Mouse (Mus musculus) limb, embryonic 12.5 days (tissue): ENCODE measurements at regions not wholly inside any gene's neighbourhood (a gene's known extent, or its start where the extent isn't known, plus 50 kb on each side); places are given as distances from the start of the nearest gene placed in this dataset.

Source experiments
- ATAC-seq: fragments of 200-750 bp; cut with Nextera tagmentation; 2 replicates; pipeline ENCODE4 v1.8.0; 2017; ENCODE audit warnings: low read depth, moderate TSS enrichment; ENCODE audit not compliant: insufficient number of reproducible peaks, insufficient read depth, low FRiP score, low TSS enrichment
- H3K27ac ChIP-seq: fragments of 300-500 bp; sonication (generic); 2 replicates; pipeline ENCODE4 v1.5.1; 2016; ENCODE audit warnings: mild to moderate bottlenecking, moderate library complexity
- H3K27me3 ChIP-seq: fragments of 300-500 bp; sonication (generic); 2 replicates; pipeline ENCODE4 v1.6.1; 2016; ENCODE audit warnings: mild to moderate bottlenecking, moderate library complexity
- H3K36me3 ChIP-seq: fragments of 300-500 bp; sonication (generic); 2 replicates; pipeline ENCODE4 v1.6.1; 2016; ENCODE audit warnings: mild to moderate bottlenecking, moderate library complexity
- H3K4me1 ChIP-seq: fragments of 300-500 bp; sonication (generic); replicated peaks from 2 replicates; pipeline ENCODE4 v1.6.1; 2016
- H3K4me2 ChIP-seq: fragments of 300-500 bp; sonication (generic); 2 replicates; pipeline ENCODE4 v1.6.1; 2016; ENCODE audit warnings: mild to moderate bottlenecking, moderate library complexity
- H3K4me3 ChIP-seq: fragments of 300-500 bp; sonication (generic); replicated peaks from 2 replicates; pipeline ENCODE4 v1.5.1; 2016; ENCODE audit warnings: mild to moderate bottlenecking
- H3K9ac ChIP-seq: fragments of 300-500 bp; sonication (generic); replicated peaks from 2 replicates; pipeline ENCODE4 v1.6.1; 2016; ENCODE audit warnings: mild to moderate bottlenecking, moderate library complexity
- H3K9me3 ChIP-seq: fragments of 300-500 bp; sonication (generic); 2 replicates; pipeline ENCODE4 v1.6.1; 2016; ENCODE audit warnings: mild to moderate bottlenecking, moderate library complexity
- WGBS: fragments of 180-500 bp; shearing (Covaris S2); methylation state at CpG from one replicate; pipeline ENCODE4 v1.1.7; 2016; 5-methylcytosine and 5-hydroxymethylcytosine counted together

DNA sequence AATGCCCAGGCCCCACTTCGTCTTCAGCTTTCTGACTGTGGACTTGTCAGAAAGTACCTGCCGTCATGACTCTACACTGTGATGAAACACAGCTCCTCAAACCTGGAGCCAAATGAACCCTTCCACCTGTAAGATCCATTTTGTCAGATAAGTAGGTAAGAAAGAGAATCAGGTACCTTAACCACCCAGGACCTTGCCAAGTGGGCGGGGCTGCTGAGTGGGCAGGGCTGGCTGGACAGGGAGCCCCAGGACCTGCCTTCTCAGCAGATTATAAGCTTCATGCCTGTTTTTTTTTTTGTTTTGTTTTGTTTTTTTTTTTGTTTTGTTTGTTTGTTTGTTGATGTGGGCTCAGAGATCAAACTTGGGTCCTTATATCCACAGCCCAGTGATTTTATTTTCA is 311.8 kb upstream of the Pabpc6 start:
- H3K36me3 ChIP-seq = no peaks in the 10 kb centered on the region
- peaks cover 5% of the 10 kb centered on the region; the same call in 1 of the 2 replicates for H3K27me3 ChIP-seq
- ATAC-seq = no peak
- peaks cover 3% of the 10 kb centered on the region; the same call in 1 of the 2 replicates for H3K9me3 ChIP-seq
- H3K4me2 ChIP-seq = no peak overlapping the region
- no peak overlapping the region for H3K9ac ChIP-seq
- no peaks in the 10 kb centered on the region for H3K4me1 ChIP-seq
- 82% methylated on average over 3 of the region's 3 CpGs for WGBS
- no peak overlapping the region for H3K4me3 ChIP-seq
- H3K27ac ChIP-seq = no peak overlapping the region

DNA sequence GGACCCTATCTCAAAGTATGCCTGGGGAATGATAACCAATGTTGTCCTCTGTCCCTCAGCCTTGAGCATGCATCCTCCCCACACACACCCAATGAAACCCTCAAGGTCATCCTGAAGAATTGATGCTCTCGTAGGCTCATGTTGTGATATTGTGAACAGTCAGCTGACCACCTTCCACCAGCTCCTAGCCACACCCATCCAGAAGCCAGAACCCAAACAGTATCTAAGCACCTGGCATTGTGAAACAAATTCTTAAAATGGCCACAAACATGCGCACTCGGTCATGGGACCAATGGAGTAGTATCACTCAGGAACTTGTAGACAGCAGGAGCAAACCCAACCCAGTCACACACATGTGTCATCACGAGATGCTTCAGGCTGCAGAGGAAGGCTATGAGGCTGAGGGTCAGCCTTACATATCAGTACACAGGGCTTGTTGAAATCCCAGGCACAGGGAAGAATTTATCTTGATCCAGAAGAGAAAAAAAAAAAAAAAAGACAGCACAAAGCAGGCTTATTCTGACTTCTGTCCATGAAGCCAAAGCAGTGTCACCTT is 307.4 kb upstream of the Pabpc6 start:
- Histone ChIP-seq H3K9me3 (no peaks in the 10 kb centered on the region), H3K4me2 (no peak overlapping the region), H3K4me3 (no peak overlapping the region), H3K27ac (no peak overlapping the region), H3K27me3 (peaks cover 5% of the 10 kb centered on the region; the same call in 1 of the 2 replicates), H3K9ac (no peak overlapping the region), H3K36me3 (no peaks in the 10 kb centered on the region), H3K4me1 (no peaks in the 10 kb centered on the region)
- 93% methylated on average over 4 of the region's 4 CpGs for WGBS
- ATAC-seq = no peak

DNA sequence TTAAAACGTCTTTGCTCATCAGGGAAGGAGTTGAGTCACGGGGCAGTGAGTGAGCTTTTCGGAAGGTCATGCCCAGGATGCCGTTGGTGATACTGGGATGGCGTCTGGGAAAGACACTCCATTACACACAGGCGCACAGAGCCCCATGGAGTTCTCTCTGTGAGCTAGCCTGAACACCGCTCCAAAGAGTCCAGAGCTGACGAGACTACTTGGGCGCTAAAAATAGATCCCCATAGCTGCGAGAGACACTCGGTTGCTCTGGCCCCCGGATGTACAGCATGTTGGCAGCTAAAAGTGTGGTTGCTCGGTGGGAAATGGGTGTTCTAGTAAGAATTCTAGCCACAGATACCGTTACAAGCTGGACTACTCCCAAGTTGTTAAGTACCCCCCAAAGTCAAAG is 306.5 kb upstream of the Pabpc6 start:
- no peak overlapping the region for H3K9ac ChIP-seq
- H3K27me3 ChIP-seq = peaks cover 5% of the 10 kb centered on the region; the same call in 1 of the 2 replicates
- H3K4me2 ChIP-seq = no peak overlapping the region
- WGBS = 88% methylated on average over 14 of the region's 14 CpGs
- no peak for ATAC-seq
- no peak overlapping the region for H3K4me3 ChIP-seq
- no peaks in the 10 kb centered on the region for H3K4me1 ChIP-seq
- no peaks in the 10 kb centered on the region for H3K36me3 ChIP-seq
- H3K27ac ChIP-seq = no peak overlapping the region
- H3K9me3 ChIP-seq = no peaks in the 10 kb centered on the region

DNA sequence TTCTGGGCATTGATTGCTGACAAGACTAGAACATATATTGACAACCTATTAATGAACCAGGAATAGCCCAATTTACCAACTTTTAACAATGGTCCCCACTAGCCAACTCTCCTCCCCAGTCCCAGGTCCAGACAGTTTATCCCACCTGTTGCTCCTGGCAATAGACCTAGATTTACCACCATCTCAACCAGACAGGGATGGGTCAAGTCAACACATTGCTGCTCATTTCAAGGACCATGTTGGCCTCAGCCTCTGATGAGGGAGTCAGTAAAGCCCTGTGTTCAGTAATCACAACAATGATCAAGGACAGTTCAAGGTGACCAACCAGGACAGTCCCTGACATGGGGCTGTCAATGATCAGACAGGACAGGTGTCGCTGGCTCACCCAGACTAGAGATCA is 305.6 kb upstream of the Pabpc6 start:
- no peak overlapping the region for H3K4me3 ChIP-seq
- no peak for ATAC-seq
- H3K9ac ChIP-seq = no peak overlapping the region
- H3K4me1 ChIP-seq = no peaks in the 10 kb centered on the region
- H3K36me3 ChIP-seq = no peaks in the 10 kb centered on the region
- peaks cover 5% of the 10 kb centered on the region; the same call in 1 of the 2 replicates for H3K27me3 ChIP-seq
- H3K27ac ChIP-seq = no peak overlapping the region
- 92% methylated on average over 1 of the region's 1 CpGs for WGBS
- no peaks in the 10 kb centered on the region for H3K9me3 ChIP-seq
- H3K4me2 ChIP-seq = no peak overlapping the region

DNA sequence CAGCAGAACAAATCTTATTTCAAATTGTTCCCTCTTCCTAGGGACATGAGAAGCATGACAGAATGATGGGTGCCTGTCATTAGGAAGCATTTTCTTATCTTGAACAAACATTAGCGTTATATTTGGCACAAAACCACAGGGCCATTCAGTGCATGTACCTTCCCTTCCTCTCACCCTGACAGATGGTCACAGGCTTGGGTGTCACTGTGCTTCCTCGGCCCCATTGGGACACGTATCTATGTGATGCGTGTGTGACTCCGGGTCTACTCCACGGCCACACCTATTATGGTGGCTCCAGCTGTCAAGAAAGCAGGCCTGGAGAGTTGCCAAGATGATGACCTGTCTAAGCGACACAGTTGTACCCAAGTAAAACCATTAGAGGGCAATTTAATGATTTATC is 298.5 kb upstream of the Pabpc6 start:
- ATAC-seq = no peak
- WGBS = 81% methylated on average over 7 of the region's 7 CpGs
- H3K9ac ChIP-seq = no peak overlapping the region
- H3K4me2 ChIP-seq = no peak overlapping the region
- no peak overlapping the region for H3K4me3 ChIP-seq
- 0 out of 2 replicates have a peak, but pooled peaks cover 3% of the 10 kb centered on the region for H3K4me1 ChIP-seq
- H3K36me3 ChIP-seq = no peaks in the 10 kb centered on the region
- H3K27me3 ChIP-seq = peaks cover 3% of the 10 kb centered on the region; the same call in 1 of the 2 replicates
- H3K27ac ChIP-seq = no peak overlapping the region
- H3K9me3 ChIP-seq = no peaks in the 10 kb centered on the region

DNA sequence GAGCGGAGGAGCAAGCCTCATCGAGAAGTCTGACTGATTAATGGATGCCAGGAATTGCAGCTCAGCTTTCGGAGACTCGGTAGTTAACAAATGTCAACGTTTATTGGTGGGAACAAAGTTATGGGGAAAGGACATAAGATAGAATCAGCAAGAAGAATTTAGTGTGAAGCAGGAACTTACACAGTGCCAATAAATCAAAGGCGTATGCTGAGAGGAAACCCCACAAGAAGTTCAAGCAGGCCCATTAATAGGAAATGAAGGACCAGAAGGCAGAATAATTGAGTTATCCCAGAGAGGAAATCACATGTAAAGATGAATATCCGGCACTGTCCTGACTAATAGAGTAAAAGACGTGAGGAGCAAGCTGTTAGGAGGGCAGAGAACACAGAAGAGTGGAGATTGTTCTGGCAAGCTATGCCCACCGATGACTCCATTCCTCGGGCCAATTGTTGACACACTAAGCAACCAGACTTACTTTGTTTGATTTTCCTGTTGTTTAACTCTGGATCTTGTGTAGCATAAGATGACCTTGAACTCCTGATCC is 293.4 kb upstream of the Pabpc6 start:
- Histone ChIP-seq H3K27ac (no peak overlapping the region), H3K4me3 (no peak overlapping the region), H3K9me3 (no peaks in the 10 kb centered on the region), H3K4me2 (no peak overlapping the region), H3K4me1 (0 out of 2 replicates have a peak, but pooled peaks cover 3% of the 10 kb centered on the region), H3K36me3 (no peaks in the 10 kb centered on the region), H3K9ac (no peak overlapping the region), H3K27me3 (peaks cover 6% of the 10 kb centered on the region; the same call in 1 of the 2 replicates)
- 43% methylated on average over 10 of the region's 10 CpGs for WGBS
- no peak for ATAC-seq

GRCm38 (mm10) chr17:9948985-9949667 is 279.6 kb upstream of the Pabpc6 start:
- no peak overlapping the region for H3K4me2 ChIP-seq
- no peaks in the 10 kb centered on the region for H3K4me1 ChIP-seq
- no peaks in the 10 kb centered on the region for H3K36me3 ChIP-seq
- no peak overlapping the region for H3K9ac ChIP-seq
- WGBS = 77% methylated on average over 3 of the region's 3 CpGs
- H3K27ac ChIP-seq = no peak overlapping the region
- no peaks in the 10 kb centered on the region for H3K9me3 ChIP-seq
- no peaks in the 10 kb centered on the region for H3K27me3 ChIP-seq
- ATAC-seq = no peak
- no peak overlapping the region for H3K4me3 ChIP-seq

DNA sequence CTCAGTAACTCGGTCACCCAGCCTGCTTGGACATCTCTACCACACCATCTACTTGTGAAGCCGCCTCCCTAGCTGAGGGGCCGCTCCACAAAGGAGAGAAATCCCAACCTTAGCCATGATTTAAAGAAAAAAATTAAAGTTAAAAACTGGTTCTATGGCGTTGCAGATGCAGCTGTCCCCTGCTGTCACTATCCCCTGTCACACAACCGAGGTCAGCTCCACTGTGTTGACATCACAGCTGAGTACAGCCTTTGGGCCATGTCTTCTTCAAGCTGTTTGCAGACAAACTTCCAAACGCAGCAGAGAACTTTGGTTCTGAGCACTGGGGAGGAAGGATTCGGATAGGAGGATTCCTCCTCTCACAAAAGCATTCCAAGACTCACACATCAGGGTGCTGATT is 278.1 kb upstream of the Pabpc6 start:
- no peaks in the 10 kb centered on the region for H3K4me1 ChIP-seq
- no peak overlapping the region for H3K9ac ChIP-seq
- WGBS = 81% methylated on average over 7 of the region's 7 CpGs
- H3K9me3 ChIP-seq = no peaks in the 10 kb centered on the region
- no peak overlapping the region for H3K27ac ChIP-seq
- H3K4me3 ChIP-seq = no peak overlapping the region
- no peak overlapping the region for H3K4me2 ChIP-seq
- ATAC-seq = no peak
- no peaks in the 10 kb centered on the region for H3K27me3 ChIP-seq
- H3K36me3 ChIP-seq = no peaks in the 10 kb centered on the region

GRCm38 (mm10) chr17:9944513-9944912 is 275.0 kb upstream of the Pabpc6 start:
- no peak for ATAC-seq

GRCm38 (mm10) chr17:9942171-9942570 is 272.7 kb upstream of the Pabpc6 start:
- no peaks in the 10 kb centered on the region for H3K36me3 ChIP-seq
- H3K27me3 ChIP-seq = no peaks in the 10 kb centered on the region
- no peak overlapping the region for H3K9ac ChIP-seq
- ATAC-seq = no peak
- peaks cover 10% of the 10 kb centered on the region; the same call in 1 of the 2 replicates for H3K9me3 ChIP-seq
- no peak overlapping the region for H3K4me3 ChIP-seq
- no peaks in the 10 kb centered on the region; the same call in 1 of the 2 replicates for H3K4me1 ChIP-seq
- H3K27ac ChIP-seq = no peak overlapping the region
- no peak overlapping the region for H3K4me2 ChIP-seq
- WGBS = 84% methylated on average over 4 of the region's 4 CpGs

More at GRCm38 (mm10) chr17:9944513-9944912, 275.0 kb upstream of the Pabpc6 start:
- H3K27ac ChIP-seq = no peak overlapping the region
- H3K4me2 ChIP-seq = no peak overlapping the region
- no peak overlapping the region for H3K9ac ChIP-seq
- no peaks in the 10 kb centered on the region for H3K4me1 ChIP-seq
- peaks cover 10% of the 10 kb centered on the region; the same call in 1 of the 2 replicates for H3K9me3 ChIP-seq
- H3K27me3 ChIP-seq = no peaks in the 10 kb centered on the region
- H3K36me3 ChIP-seq = no peaks in the 10 kb centered on the region
- WGBS = 86% methylated on average over 8 of the region's 8 CpGs
- H3K4me3 ChIP-seq = no peak overlapping the region

DNA sequence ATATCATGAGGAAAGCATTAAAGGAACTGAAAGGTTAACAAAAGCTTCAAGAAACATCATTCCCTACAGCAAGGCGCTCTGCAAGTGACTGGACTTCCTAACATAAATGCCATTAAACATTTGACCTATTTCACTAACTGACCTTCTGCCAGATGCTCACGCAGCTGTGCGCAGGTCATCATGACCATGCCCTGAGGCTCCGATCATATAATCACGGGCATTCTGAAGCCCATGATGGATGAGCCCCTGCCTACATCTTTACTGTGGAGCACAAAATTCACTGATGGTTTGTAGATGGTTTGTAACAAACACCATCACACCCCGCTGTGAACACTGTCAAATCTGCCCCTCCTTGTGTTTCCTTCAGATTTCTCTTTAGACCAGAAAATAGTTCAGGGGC is 270.1 kb upstream of the Pabpc6 start:
- no peak for ATAC-seq
- peaks cover 10% of the 10 kb centered on the region; the same call in 1 of the 2 replicates for H3K9me3 ChIP-seq
- 37% methylated on average over 6 of the region's 6 CpGs for WGBS

More for the DNA sequence above, 270.1 kb upstream of the Pabpc6 start:
- Histone ChIP-seq H3K9ac (no peak overlapping the region), H3K27me3 (no peaks in the 10 kb centered on the region), H3K4me3 (no peak overlapping the region), H3K36me3 (no peaks in the 10 kb centered on the region), H3K4me1 (no peaks in the 10 kb centered on the region; the same call in 1 of the 2 replicates), H3K4me2 (no peak overlapping the region), H3K27ac (no peak overlapping the region)
